Mouse (Mus musculus) limb, embryonic 11.5 days (tissue): ENCODE measurements at regions not wholly inside any gene's neighbourhood (a gene's known extent, or its start where the extent isn't known, plus 50 kb on each side); places are given as distances from the start of the nearest gene placed in this dataset.

Source experiments
- ATAC-seq: fragments of 200-750 bp; cut with Nextera tagmentation; 2 replicates; pipeline ENCODE4 v1.8.0; 2017; ENCODE audit warnings: low read depth; ENCODE audit not compliant: insufficient number of reproducible peaks, low FRiP score, low TSS enrichment
- DNase-seq: peaks from one replicate; pipeline ENCODE4 v3.0.0-alpha.2; 2015; ENCODE audit warnings: low spot score
- H3K27ac ChIP-seq: fragments of 300-500 bp; sonication (generic); replicated peaks from 2 replicates; pipeline ENCODE4 v1.5.1; 2014; ENCODE audit warnings: low read depth, mild to moderate bottlenecking, low read length
- H3K27me3 ChIP-seq: fragments of 300-500 bp; sonication (generic); 2 replicates; pipeline ENCODE4 v1.6.1; 2014; ENCODE audit warnings: mild to moderate bottlenecking, low read length, mixed read lengths; ENCODE audit not compliant: control insufficient read depth, insufficient read depth
- H3K36me3 ChIP-seq: fragments of 300-500 bp; sonication (generic); 2 replicates; pipeline ENCODE4 v1.6.1; 2014; ENCODE audit warnings: mild to moderate bottlenecking, low read length, moderate library complexity, mixed read lengths; ENCODE audit not compliant: control insufficient read depth, insufficient read depth
- H3K4me1 ChIP-seq: fragments of 300-500 bp; sonication (generic); 2 replicates; pipeline ENCODE4 v1.6.1; 2014; ENCODE audit warnings: low read length, mixed read lengths; ENCODE audit not compliant: control insufficient read depth, insufficient read depth
- H3K4me2 ChIP-seq: fragments of 300-500 bp; sonication (generic); 2 replicates; pipeline ENCODE4 v1.6.1; 2014; ENCODE audit warnings: low read depth, mild to moderate bottlenecking, moderate library complexity; ENCODE audit not compliant: severe bottlenecking
- H3K4me3 ChIP-seq: fragments of 300-500 bp; sonication (generic); 2 replicates; pipeline ENCODE4 v1.5.1; 2014; ENCODE audit warnings: low read depth, low read length
- H3K9ac ChIP-seq: fragments of 300-500 bp; sonication (generic); 2 replicates; pipeline ENCODE4 v1.6.1; 2014; ENCODE audit warnings: mild to moderate bottlenecking, low read length
- H3K9me3 ChIP-seq: fragments of 300-500 bp; sonication (generic); 2 replicates; pipeline ENCODE4 v1.6.1; 2016; ENCODE audit warnings: low read length; ENCODE audit not compliant: control insufficient read depth
- WGBS: fragments of 180-500 bp; shearing (Covaris S2); extraction: QIAGEN DNeasy Blood & Tissue Kit; methylation state at CpG from one replicate; pipeline ENCODE4 v1.1.7; 2014; 5-methylcytosine and 5-hydroxymethylcytosine counted together

DNA sequence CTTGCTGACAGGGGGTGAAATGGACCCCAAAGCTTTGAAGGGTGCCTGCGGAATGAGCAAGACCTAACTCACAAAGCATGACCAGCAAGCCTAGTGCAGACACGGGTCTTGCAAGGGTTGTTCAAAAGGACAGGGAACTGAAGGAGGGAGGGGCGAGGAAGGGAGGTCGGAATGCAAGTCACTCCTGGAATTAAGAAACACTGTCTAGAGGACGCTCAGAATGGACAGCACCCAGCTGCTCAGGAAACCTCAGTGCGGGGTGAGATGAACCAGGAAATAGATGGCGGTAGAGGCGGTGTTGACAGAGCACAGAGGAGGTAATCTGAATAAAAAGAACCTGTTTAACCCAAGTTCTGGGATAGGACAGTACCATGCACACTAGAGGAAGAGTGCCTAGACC is 260.4 kb upstream of the Pard3b start:
- no peaks in the 10 kb centered on the region for H3K9me3 ChIP-seq
- no peak overlapping the region for H3K9ac ChIP-seq
- no peaks in the 10 kb centered on the region for H3K36me3 ChIP-seq
- H3K4me2 ChIP-seq: no peak overlapping the region
- no peak for DNase-seq
- H3K27ac ChIP-seq: no peak overlapping the region
- H3K27me3 ChIP-seq: no peaks in the 10 kb centered on the region
- peaks cover 10% of the 10 kb centered on the region for H3K4me1 ChIP-seq
- 70% methylated on average over 8 of the region's 8 CpGs for WGBS
- ATAC-seq: no peak
- H3K4me3 ChIP-seq: no peak overlapping the region

DNA sequence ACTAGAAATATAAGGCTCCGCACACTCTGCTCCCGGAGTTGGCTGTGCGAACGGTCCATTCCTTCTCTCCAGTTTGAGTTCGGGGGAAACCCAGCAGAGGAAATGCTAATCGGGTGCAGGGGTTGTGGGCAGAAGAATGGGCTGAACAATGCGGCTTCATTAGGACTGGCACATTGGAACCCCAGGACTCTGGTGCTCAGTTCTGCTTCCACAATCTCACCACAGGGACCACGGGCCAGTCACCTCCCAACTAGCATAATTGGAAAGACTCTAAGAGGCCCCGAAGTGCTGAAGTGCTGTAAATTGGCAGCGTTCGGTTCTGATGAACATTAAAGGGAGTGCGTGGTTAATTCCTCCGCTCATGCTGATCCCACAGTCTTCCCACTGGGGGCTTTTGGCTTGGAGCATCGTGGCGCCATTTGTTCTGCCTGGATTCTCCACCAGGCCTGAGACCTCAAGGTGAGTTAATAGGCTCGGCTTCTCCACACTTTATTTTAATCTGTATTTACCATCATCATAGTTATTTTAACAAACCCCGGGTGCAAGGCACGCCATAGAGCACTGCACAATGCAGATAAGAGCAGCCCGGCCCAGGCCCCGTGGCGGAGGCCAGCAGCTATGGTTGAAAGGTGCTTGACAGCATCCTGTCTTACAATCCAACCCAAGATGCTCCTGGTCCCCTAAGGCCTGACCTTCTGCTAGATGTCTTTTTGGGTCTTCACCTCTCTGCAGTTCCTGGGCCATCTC is 258.7 kb upstream of the Pard3b start:
- H3K36me3 ChIP-seq: no peaks in the 10 kb centered on the region
- H3K4me3 ChIP-seq: no peak overlapping the region
- no peak overlapping the region for H3K27ac ChIP-seq
- WGBS: 53% methylated on average over 21 of the region's 21 CpGs
- ATAC-seq (no peak), DNase-seq (no peak)
- H3K27me3 ChIP-seq: no peaks in the 10 kb centered on the region
- H3K9me3 ChIP-seq: no peaks in the 10 kb centered on the region
- H3K4me1 ChIP-seq: peaks cover 5% of the 10 kb centered on the region; the same call in 1 of the 2 replicates
- H3K9ac ChIP-seq: no peak overlapping the region
- H3K4me2 ChIP-seq: no peak overlapping the region

DNA sequence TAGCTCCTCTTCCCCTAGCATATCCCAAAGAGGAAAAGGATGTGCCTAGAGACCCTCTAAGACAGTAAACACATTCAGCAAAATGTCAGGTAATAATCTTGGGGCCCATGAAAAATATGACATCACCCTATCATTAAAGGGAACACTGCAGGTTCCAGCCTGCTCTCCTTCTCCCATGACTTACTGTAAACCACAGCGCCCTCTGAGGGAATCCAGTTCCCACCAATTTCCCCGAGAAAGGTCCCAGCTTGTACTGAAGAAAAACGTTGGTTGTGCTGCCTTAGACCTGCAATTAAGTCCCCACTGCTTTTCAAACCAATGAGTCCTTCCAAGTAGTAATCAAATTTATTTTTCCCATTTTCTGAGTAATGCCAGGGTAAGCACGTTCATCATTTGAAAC is 251.0 kb upstream of the Pard3b start:
- no peak for DNase-seq
- no peak overlapping the region for H3K4me2 ChIP-seq
- no peaks in the 10 kb centered on the region for H3K27me3 ChIP-seq
- H3K9ac ChIP-seq: no peak overlapping the region
- H3K4me1 ChIP-seq: no peaks in the 10 kb centered on the region
- WGBS: 60% methylated on average over 4 of the region's 4 CpGs
- no peaks in the 10 kb centered on the region for H3K9me3 ChIP-seq
- H3K4me3 ChIP-seq: no peak overlapping the region
- no peak overlapping the region for H3K27ac ChIP-seq
- no peak for ATAC-seq
- H3K36me3 ChIP-seq: no peaks in the 10 kb centered on the region

DNA sequence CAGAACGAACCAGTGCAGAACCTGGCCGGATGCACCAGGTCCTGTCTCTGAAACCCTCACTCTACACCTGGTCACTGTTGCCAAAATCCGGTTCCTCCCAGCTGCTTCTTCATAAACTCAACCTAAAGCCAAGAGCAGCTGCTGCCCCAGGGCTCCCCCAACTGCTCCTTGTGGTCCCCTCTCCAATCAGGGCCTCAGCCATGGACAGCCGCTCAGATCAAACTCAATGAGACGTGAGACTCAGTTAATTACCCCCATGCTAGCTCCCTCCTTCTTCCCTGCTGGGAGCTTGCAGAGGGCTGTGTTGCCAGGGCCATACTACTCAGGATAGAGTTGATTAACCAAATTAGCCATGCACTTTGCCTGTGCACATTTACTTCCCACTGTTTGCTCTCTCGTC is 240.8 kb upstream of the Pard3b start:
- H3K27ac ChIP-seq: no peak overlapping the region
- H3K4me1 ChIP-seq: peaks cover 6% of the 10 kb centered on the region
- 45% methylated on average over 6 of the region's 6 CpGs for WGBS
- H3K27me3 ChIP-seq: no peaks in the 10 kb centered on the region
- H3K36me3 ChIP-seq: no peaks in the 10 kb centered on the region
- H3K9me3 ChIP-seq: no peaks in the 10 kb centered on the region
- H3K4me3 ChIP-seq: no peak overlapping the region
- DNase-seq (peak; percentile 27), ATAC-seq (no peak)
- no peak overlapping the region for H3K4me2 ChIP-seq
- H3K9ac ChIP-seq: no peak overlapping the region

DNA sequence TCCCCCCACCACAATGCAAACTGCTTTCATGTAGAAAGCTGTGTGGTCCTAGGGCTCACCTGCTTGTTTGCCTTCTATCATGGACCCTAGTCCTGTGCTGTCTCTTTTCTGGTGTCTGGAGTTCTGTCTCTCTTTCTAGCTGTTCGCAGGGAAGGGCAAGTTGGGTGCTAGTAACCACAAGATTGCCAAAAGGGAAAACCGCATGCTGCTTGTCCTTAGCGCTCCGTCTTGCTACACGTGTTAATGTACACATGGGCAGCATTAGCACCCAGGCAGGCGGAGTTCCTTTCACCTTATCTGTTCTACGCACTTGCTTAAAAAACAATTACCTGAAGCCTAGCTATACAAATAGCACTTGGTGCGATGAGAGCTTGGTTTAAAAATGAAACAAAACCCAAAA is 236.3 kb upstream of the Pard3b start:
- H3K4me1 ChIP-seq: peaks cover 6% of the 10 kb centered on the region
- no peak overlapping the region for H3K4me3 ChIP-seq
- DNase-seq: no peak
- no peaks in the 10 kb centered on the region for H3K27me3 ChIP-seq
- no peak for ATAC-seq
- 33% methylated on average over 8 of the region's 8 CpGs for WGBS
- H3K27ac ChIP-seq: no peak overlapping the region
- H3K36me3 ChIP-seq: no peaks in the 10 kb centered on the region
- H3K9me3 ChIP-seq: no peaks in the 10 kb centered on the region
- peak overlapping the region; percentile 31 for H3K4me2 ChIP-seq
- H3K9ac ChIP-seq: no peak overlapping the region

DNA sequence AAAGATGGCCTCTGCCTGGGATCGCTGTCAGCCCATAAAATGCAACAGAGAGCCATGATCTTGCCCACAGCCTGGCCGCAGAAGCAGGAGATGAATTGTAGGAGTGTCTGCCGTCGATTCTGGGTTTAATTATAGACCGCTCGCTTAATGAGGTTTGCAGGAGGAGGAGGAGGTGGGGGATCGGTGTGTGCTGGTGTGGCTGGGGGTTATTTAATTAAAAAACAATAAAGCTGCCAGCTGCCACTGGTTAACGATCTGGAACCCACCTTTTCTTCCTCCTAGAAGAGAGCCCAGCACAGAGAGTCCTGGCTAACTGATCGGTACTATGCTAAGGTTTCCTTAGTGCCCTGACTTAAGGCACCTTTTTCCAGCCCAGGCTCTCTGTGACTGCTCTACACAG is 231.4 kb upstream of the Pard3b start:
- no peaks in the 10 kb centered on the region for H3K36me3 ChIP-seq
- no peaks in the 10 kb centered on the region for H3K27me3 ChIP-seq
- no peak overlapping the region for H3K4me3 ChIP-seq
- 0 out of 2 replicates have a peak overlapping the region, but pooled peaks have one; percentile 48 for H3K27ac ChIP-seq
- no peaks in the 10 kb centered on the region for H3K9me3 ChIP-seq
- WGBS: 5% methylated on average over 9 of the region's 9 CpGs
- DNase-seq: peak; percentile 67
- 0 out of 2 replicates have a peak, but pooled peaks have one; percentile 6 for ATAC-seq
- H3K9ac ChIP-seq: no peak overlapping the region
- no peak overlapping the region for H3K4me2 ChIP-seq
- H3K4me1 ChIP-seq: peaks cover 5% of the 10 kb centered on the region

DNA sequence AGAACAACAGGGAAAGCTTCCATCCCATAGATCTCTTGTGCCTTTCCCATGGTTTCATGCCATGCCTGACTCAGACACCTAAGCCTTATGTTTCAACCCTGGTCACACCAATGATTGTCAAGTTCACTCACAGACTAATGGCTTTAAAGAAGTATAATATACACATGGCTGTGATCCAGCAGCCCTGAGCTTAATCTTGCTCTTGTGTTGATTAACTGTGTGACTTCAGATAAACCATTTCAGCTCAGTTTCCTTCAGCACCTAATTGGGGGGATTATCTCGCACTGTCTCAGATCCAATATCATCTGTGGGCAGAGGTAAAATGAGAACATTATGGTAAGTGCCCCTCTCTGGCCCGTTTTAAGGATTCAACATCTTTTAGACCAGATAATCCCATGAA is 223.9 kb upstream of the Pard3b start:
- Histone ChIP-seq H3K4me1 (no peaks in the 10 kb centered on the region), H3K36me3 (no peaks in the 10 kb centered on the region), H3K4me2 (no peak overlapping the region), H3K4me3 (no peak overlapping the region), H3K9ac (no peak overlapping the region), H3K27ac (no peak overlapping the region), H3K9me3 (no peaks in the 10 kb centered on the region), H3K27me3 (no peaks in the 10 kb centered on the region)
- no peak for DNase-seq
- ATAC-seq: no peak
- 45% methylated on average over 2 of the region's 2 CpGs for WGBS

DNA sequence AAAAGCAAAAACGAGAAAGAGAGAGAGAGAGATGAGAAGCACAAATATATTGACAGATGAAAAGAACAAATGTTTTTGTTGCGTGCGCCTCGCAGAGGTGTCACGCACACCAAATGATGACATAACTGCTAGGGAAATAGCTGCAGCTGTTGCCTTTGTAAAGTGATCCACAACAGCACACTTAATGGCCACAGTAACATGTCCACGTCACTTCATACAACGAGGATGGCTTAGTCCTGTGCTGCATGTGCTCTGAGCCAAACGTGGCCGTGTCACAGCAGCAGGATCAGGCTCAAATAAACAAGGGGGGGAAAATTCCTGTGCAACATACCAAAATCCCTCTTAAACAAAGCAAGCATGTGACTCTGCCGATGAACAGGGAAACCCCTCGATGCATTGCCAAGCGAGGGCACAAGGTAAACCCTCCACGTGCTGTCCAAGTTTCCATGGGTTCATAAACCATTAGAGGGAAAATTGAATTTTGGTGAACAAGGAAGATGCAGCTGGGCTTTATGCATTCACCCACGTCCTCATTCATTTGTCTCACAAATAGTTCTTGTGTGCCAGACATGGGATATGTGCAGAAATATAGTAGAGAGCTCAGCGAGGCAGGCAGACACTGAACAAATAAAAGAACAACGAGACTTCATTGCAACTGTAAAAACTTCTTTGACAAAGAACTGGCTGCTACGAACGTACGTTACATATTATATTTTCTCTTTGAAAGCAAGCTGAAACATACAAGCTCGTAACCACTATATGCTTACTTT is 223.0 kb upstream of the Pard3b start:
- H3K27me3 ChIP-seq: no peaks in the 10 kb centered on the region
- H3K9me3 ChIP-seq: no peaks in the 10 kb centered on the region
- DNase-seq (no peak), ATAC-seq (peak; percentile 51; the same call in 1 of the 2 replicates)
- H3K36me3 ChIP-seq: no peaks in the 10 kb centered on the region
- no peak overlapping the region for H3K4me3 ChIP-seq
- no peak overlapping the region for H3K9ac ChIP-seq
- no peak overlapping the region for H3K27ac ChIP-seq
- 71% methylated on average over 20 of the region's 20 CpGs for WGBS
- no peaks in the 10 kb centered on the region for H3K4me1 ChIP-seq
- H3K4me2 ChIP-seq: no peak overlapping the region
